Mouse (Mus musculus): ENCODE measurements around the gene Thap4.
A peak's percentile ranks its signal among the peaks of the same experiment; 100 is the strongest.

DNA sequence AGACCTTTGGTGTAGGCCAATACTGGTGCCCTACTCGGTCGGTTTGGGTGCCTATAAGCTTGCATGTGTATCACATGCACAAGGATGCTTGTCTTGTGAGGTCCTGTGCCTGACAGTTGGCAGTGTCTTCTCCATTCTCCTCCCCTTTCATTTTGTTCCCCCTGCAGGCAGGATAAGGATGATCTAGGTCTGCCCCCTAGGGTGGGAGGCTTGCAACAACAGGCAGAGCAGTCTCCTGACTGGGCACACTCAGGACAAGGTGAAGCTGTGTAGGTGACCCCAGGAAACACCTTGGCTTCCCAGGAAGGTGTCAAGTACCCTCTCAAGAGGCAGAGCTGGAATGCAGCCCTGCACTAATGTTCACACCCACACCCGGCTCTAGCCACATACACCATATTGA is 27.7 kb downstream of the Thap4 start:
- TF ChIP-seq CTCF (IDR thresholded peaks at IDR 0.05; ENCODE audit: low read depth) = peak; percentile 93
- no peak for TF ChIP-seq EP300 (IDR thresholded peaks at IDR 0.05; ENCODE audit: low read depth)
